Mouse (Mus musculus) cerebellum, adult 11 months (tissue): Measurements from ENCODE around the gene Gm4969.
"Not testable (repeated sequence)": the region's sequence is repeated elsewhere in the genome, so short reads cannot be mapped to it uniquely, and the experiment has no call there.

Experiments
- DNase-seq: peaks from one replicate; pipeline ENCODE4 v3.0.0; 2022

Gene Gm4969

GRCm38 (mm10) chr7:19092381-19093173, 25.6 kb downstream of the Gm4969 start:
- no peak for DNase-seq

GRCm38 (mm10) chr7:19091913-19092312, 26.3 kb downstream of the Gm4969 start:
- DNase-seq, result no peak

GRCm38 (mm10) chr7:19088813-19089212, 29.4 kb downstream of the Gm4969 start:
- DNase-seq, result no peak

GRCm38 (mm10) chr7:19086760-19087159, 31.4 kb downstream of the Gm4969 start:
- no peak for DNase-seq

- DNase-seq, result no peak
Observed at GRCm38 (mm10) chr7:19086042-19086441, 32.1 kb downstream of the Gm4969 start.

GRCm38 (mm10) chr7:19085495-19085894, 32.7 kb downstream of the Gm4969 start:
- no peak for DNase-seq

GRCm38 (mm10) chr7:19084921-19085473, 33.2 kb downstream of the Gm4969 start:
- no peak for DNase-seq

- DNase-seq, result no peak
Observed at GRCm38 (mm10) chr7:19084277-19084771, 33.8 kb downstream of the Gm4969 start.

- DNase-seq, result no peak
Observed at GRCm38 (mm10) chr7:19083701-19084100, 34.5 kb downstream of the Gm4969 start, which contains the start of gene Dmpk. TSS of gene Dmpk (plus strand) at chr7:19083849.

- DNase-seq, result no peak
Observed at GRCm38 (mm10) chr7:19083096-19083495, 35.1 kb downstream of the Gm4969 start.

- DNase-seq, result no peak
Observed at GRCm38 (mm10) chr7:19082171-19082570, 36.0 kb downstream of the Gm4969 start.

- DNase-seq, result no peak
Observed at GRCm38 (mm10) chr7:19080451-19080950, 37.7 kb downstream of the Gm4969 start.

- DNase-seq, result no peak
Observed at GRCm38 (mm10) chr7:19078732-19079131, 39.4 kb downstream of the Gm4969 start.

- no peak for DNase-seq
Observed at GRCm38 (mm10) chr7:19077761-19078160, 40.4 kb downstream of the Gm4969 start.

- DNase-seq, result no peak
Observed at GRCm38 (mm10) chr7:19076586-19076991, 41.6 kb downstream of the Gm4969 start.

GRCm38 (mm10) chr7:19075723-19076585, 42.2 kb downstream of the Gm4969 start, which contains the start of gene Dmwd:
TSS of gene Dmwd (plus strand) at chr7:19076227.
- peak; percentile 89 for DNase-seq

- DNase-seq, result no peak
Observed at GRCm38 (mm10) chr7:19075231-19075630, 42.9 kb downstream of the Gm4969 start.

- DNase-seq, result no peak
Observed at GRCm38 (mm10) chr7:19074494-19074893, 43.7 kb downstream of the Gm4969 start.

GRCm38 (mm10) chr7:19073504-19073903, 44.7 kb downstream of the Gm4969 start:
- DNase-seq, result no peak

GRCm38 (mm10) chr7:19071024-19071423, 47.1 kb downstream of the Gm4969 start:
- DNase-seq, result not testable (repeated sequence)

- DNase-seq, result no peak
Observed at GRCm38 (mm10) chr7:19069500-19069899, 48.7 kb downstream of the Gm4969 start.

GRCm38 (mm10) chr7:19068707-19069106, 49.5 kb downstream of the Gm4969 start:
- no peak for DNase-seq

GRCm38 (mm10) chr7:19067935-19068334, 50.2 kb downstream of the Gm4969 start:
- no peak for DNase-seq
